ENCODE assay signal across 14 mouse cellular contexts in genomic region chr14:100209814-100210419, GRCm38 (mm10).
DNase-seq lines count a peak whose midpoint lies in the region; ATAC-seq lines count a peak whose summit lies in the region.
"Had no signal": no experiment of that assay in that cellular context is flagged by ENCODE, and none has a peak within 500 bp of the region (broad histone marks: within the 10 kb centered on the region; RNA-seq: fewer than 3 reads in every experiment).

No protein-coding gene starts in this region.

- H3K27me3 ChIP-seq in forebrain, embryonic 16.5 days (replicated peaks; ENCODE audit: control insufficient read depth, insufficient read depth, low read length): no peaks in the 10 kb centered on the region

- DNase-seq in embryo, embryonic 10 days (ENCODE audit: low spot score): peak; percentile 36
- DNase-seq in embryo, embryonic 9.5 days (ENCODE audit: extremely low spot score): no peak
- peak; percentile 43 for DNase-seq in right cerebral cortex, adult 18-20 months
- no peak for DNase-seq in right cerebral cortex, postnatal 25 days
- DNase-seq in induced T-regulatory cell, adult 2 months (ENCODE audit: low read depth): peak; percentile 81
- no peak for DNase-seq in adipocyte (ENCODE audit: low spot score)
- DNase-seq in layer of hippocampus, adult 18-20 months (ENCODE audit: low spot score in 2 of 2): no peak
- DNase-seq: adrenal gland, postnatal 25 days; gastrocnemius, postnatal 14 days; liver, postnatal 0 days; thymus, postnatal 25 days had no signal

- H3K4me2 ChIP-seq in forebrain, embryonic 16.5 days (ENCODE audit: low read length): no peak overlapping the region

- ATAC-seq in forebrain, embryonic 16.5 days: no peak
- ATAC-seq: liver, postnatal 0 days had no signal

- no peak overlapping the region for H3K4me3 ChIP-seq in forebrain, embryonic 16.5 days (replicated peaks; ENCODE audit: low read length)
- H3K4me3 ChIP-seq: limb, embryonic 10.5 days had no signal

- H3K27ac ChIP-seq in forebrain, embryonic 16.5 days (ENCODE audit: low read length): no peak overlapping the region
- H3K27ac ChIP-seq: limb, embryonic 10.5 days had no signal

- H3K4me1 ChIP-seq in forebrain, embryonic 16.5 days (replicated peaks; ENCODE audit: control insufficient read depth, insufficient read depth, low read length): peaks cover 24% of the 10 kb centered on the region

- no peaks in the 10 kb centered on the region for H3K9me3 ChIP-seq in forebrain, embryonic 16.5 days (ENCODE audit: control insufficient read depth, low read length)
- H3K9me3 ChIP-seq: limb, embryonic 10.5 days had no signal

- WGBS in forebrain, embryonic 16.5 days: 30% methylated on average over 12 of the region's 12 CpGs

- H3K36me3 ChIP-seq in forebrain, embryonic 16.5 days (ENCODE audit: control insufficient read depth, insufficient read depth): no peaks in the 10 kb centered on the region
- H3K36me3 ChIP-seq: G1E had no signal

- no peak overlapping the region for H3K9ac ChIP-seq in forebrain, embryonic 16.5 days (replicated peaks; ENCODE audit: low read depth, low read length)
- H3K9ac ChIP-seq: liver, postnatal 0 days had no signal

Comparison
In these comparisons a context has a peak if more than half of its experiments do, and no peak if none do; other contexts are left out.
1. DNase-seq: peak in embryo, embryonic 10 days (single experiment), right cerebral cortex, adult 18-20 months (single experiment) and induced T-regulatory cell, adult 2 months (single experiment); none in embryo, embryonic 9.5 days (single experiment), right cerebral cortex, postnatal 25 days (single experiment), adipocyte (single experiment) and layer of hippocampus, adult 18-20 months (0 of 2).